Mouse (Mus musculus): ENCODE results near the gene Atp1a1. TPM values are rescaled to one million over a fixed set of nuclear protein-coding genes. Genes with fewer than 3 reads are reported as not detected.

The Atp1a1 gene
- total RNA-seq (2021) = 548 and 554 TPM in 2 replicates
- long read RNA-seq, experiment 1, transcript Atp1a1-201 (23 exons, 3,679 nt) = major isoform, 78 of 123 reads
- long read RNA-seq, experiment 1, partial matches to known transcripts = 22 of 123 reads
- long read RNA-seq, experiment 1, other reads (novel, unspliced or antisense) = 23 of 123 reads
- long read RNA-seq, experiment 2, transcript Atp1a1-201 (23 exons, 3,679 nt) = major isoform, 44 of 89 reads
- long read RNA-seq, experiment 2, partial matches to known transcripts = 17 of 89 reads
- long read RNA-seq, experiment 2, other reads (novel, unspliced or antisense) = 28 of 89 reads

GRCm38 (mm10) chr3:101604550-101605223 is at the start of gene Atp1a1:
Gene Atp1a1 (minus strand): TSS chr3:101604684.
- DNase-seq = peak; percentile 99

GRCm38 (mm10) chr3:101653446-101653845 is 49.0 kb upstream of the Atp1a1 start:
- no peak for DNase-seq

- no peak for DNase-seq
Measured at GRCm38 (mm10) chr3:101652967-101653366, 48.5 kb upstream of the Atp1a1 start.

GRCm38 (mm10) chr3:101650328-101650727 is 45.8 kb upstream of the Atp1a1 start:
- DNase-seq = no peak

- DNase-seq = peak; percentile 17
Measured at GRCm38 (mm10) chr3:101649271-101649670, 44.8 kb upstream of the Atp1a1 start.

- no peak for DNase-seq
Measured at GRCm38 (mm10) chr3:101648096-101648793, 43.8 kb upstream of the Atp1a1 start.

- no peak for DNase-seq
Measured at GRCm38 (mm10) chr3:101646806-101647205, 42.3 kb upstream of the Atp1a1 start.

- no peak for DNase-seq
Measured at GRCm38 (mm10) chr3:101645569-101646106, 41.2 kb upstream of the Atp1a1 start.

- no peak for DNase-seq
Measured at GRCm38 (mm10) chr3:101644062-101644802, 39.7 kb upstream of the Atp1a1 start.

- no peak for DNase-seq
Measured at GRCm38 (mm10) chr3:101643264-101643663, 38.8 kb upstream of the Atp1a1 start.

GRCm38 (mm10) chr3:101638223-101638622 is 33.7 kb upstream of the Atp1a1 start:
- no peak for DNase-seq

GRCm38 (mm10) chr3:101636510-101636909 is 32.0 kb upstream of the Atp1a1 start:
- no peak for DNase-seq

GRCm38 (mm10) chr3:101636086-101636485 is 31.6 kb upstream of the Atp1a1 start:
- no peak for DNase-seq

GRCm38 (mm10) chr3:101634141-101634900 is 29.8 kb upstream of the Atp1a1 start:
- DNase-seq = no peak

GRCm38 (mm10) chr3:101628255-101628654 is 23.8 kb upstream of the Atp1a1 start:
- DNase-seq = peak; percentile 25

GRCm38 (mm10) chr3:101624287-101624686 is 19.8 kb upstream of the Atp1a1 start:
- DNase-seq = no peak

- DNase-seq = no peak
Measured at GRCm38 (mm10) chr3:101619017-101619416, 14.5 kb upstream of the Atp1a1 start.

- DNase-seq = no peak
Measured at GRCm38 (mm10) chr3:101618505-101618904, 14.0 kb upstream of the Atp1a1 start.

- DNase-seq = peak; percentile 41
Measured at GRCm38 (mm10) chr3:101617451-101617850, 13.0 kb upstream of the Atp1a1 start.

- no peak for DNase-seq
Measured at GRCm38 (mm10) chr3:101617007-101617406, 12.5 kb upstream of the Atp1a1 start.

- no peak for DNase-seq
Measured at GRCm38 (mm10) chr3:101615856-101616255, 11.4 kb upstream of the Atp1a1 start.
